1 mouse cellular context compared by ENCODE assay signal in the genomic region with DNA sequence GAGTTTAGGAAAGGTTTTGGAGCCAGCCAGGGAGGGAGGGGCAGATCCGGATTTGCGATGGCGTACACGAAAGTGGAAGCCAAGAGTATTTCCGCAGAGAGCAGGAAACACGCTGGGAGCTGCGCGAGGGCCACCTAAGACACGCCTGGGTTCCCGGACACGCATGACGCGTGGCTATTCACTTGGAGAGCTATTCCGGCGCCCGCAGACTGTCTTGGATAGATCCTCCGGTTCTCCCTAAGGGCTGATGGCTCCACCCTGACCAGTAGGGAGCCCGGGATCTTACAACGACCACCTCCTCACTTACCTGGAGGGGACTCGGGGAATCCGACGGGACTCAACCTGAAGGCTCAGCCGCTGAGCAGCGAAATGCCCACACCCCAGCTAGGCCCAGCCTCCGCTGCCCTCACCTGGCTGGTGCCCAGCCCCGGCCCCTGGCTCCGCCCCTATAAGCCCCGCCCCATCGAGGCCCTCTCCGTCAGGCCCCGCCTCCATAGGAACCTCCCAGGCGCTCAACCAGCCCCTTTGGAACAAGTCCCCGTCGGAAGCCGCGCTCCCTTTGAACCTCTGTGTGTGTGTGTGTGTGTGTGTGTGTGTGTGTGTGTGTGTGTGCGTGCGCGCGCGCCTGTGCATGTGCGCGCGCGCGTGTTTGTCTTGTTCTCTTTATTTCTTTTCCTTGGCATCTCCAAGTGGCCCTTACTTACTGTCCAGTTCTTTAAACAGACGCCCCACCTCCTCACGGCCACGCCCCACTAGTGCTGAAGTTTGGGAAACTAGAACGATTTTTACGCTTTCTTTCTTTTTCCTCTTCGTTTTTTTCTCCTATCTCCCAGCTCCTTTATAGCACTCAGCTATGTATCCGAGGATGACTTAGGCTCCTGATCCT.
TF ChIP-seq lines count a peak whose summit lies in the region.

No protein-coding gene starts in this region.

TF ChIP-seq in CH12.LX, 34 proteins besides CTCF, POLR2A, EP300 and RAD21 (continued from another document):
- TF ChIP-seq CHD1 (IDR thresholded peaks at IDR 0.05; ENCODE audit: low read depth, low read length) (no peak), USF2 (conservative IDR thresholded peaks at IDR 0.05; ENCODE audit: low read depth, low read length) (no peak), TCF12 (IDR thresholded peaks at IDR 0.05; ENCODE audit: low read depth, low read length) (0 out of 2 replicates have a peak, but pooled peaks have one; percentile 27), NRF1 (IDR thresholded peaks at IDR 0.05; ENCODE audit: low read depth, low read length) (no peak; the same call in 1 of the 2 replicates), SMC3 (IDR thresholded peaks at IDR 0.05; ENCODE audit: low read depth, low read length) (no peak), MAZ (IDR thresholded peaks at IDR 0.05; ENCODE audit: low read depth, low read length) (no peak)
